Mouse (Mus musculus) left cerebral cortex, postnatal 36 days (tissue): Measurements from ENCODE around the gene Upk3b. TPM values are rescaled to one million over a fixed set of nuclear protein-coding genes. Genes with fewer than 3 reads are reported as not detected.
"Not testable (repeated sequence)": the region's sequence is repeated elsewhere in the genome, so short reads cannot be mapped to it uniquely, and the experiment has no call there.

Source experiments
- DNase-seq, 2 experiments: peaks; one replicate each; pipeline ENCODE4 v3.0.0; 2021 to 2022; ENCODE audit warnings: low spot score in 2 of 2, mixed read lengths in 1 of 2
- intact Hi-C: fragments of 180-260 bp; cut with DNase I; formaldehyde crosslinking; loops from one replicate; pipeline ENCODE4 v1.15.1; 2025
- total RNA-seq, 2 experiments: library from RNA; stranded (reverse); gene quantifications; 2 replicates each; pipeline ENCODE4 v1.2.3; 2021

Upk3b gene
- total RNA-seq, 2 experiments from 2014 or later = not detected

DNA sequence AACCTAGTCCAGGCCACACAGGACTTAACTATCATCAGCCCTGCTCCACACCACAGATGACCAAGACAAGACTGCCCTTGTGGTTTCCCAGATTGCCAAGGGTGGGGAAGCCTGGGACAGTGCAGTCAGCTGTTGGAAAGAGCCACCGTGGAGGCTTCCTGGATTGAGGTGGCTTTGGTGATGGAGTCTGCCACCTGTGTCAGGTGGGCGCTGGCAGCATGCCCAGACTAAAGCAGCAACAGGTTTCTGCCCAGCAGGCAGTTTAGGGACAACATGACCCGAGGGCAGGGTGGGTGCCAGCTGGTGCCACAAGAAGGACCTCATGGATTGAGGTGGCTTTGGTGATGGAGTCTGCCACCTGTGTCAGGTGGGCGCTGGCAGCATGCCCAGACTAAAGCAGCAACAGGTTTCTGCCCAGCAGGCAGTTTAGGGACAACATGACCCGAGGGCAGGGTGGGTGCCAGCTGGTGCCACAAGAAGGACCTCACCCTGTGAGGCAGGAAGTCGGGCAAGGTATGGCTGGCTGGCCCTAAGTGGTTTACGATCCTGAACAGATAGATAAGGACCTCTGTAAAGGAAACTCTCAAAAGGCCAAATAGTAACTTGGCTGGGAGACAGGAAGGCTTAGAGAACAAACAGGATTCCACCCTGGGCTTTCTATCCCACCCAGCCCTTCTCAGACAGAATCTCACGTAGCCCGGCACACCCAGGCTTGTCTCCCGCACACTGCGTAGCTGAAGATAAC is 28.3 kb downstream of the Upk3b start:
- intact Hi-C loops, DNase-seq: not testable (repeated sequence)

GRCm38 (mm10) chr5:136069411-136069810 is 31.1 kb downstream of the Upk3b start:
- DNase-seq = no peak
- intact Hi-C loops = no loop called here

DNA sequence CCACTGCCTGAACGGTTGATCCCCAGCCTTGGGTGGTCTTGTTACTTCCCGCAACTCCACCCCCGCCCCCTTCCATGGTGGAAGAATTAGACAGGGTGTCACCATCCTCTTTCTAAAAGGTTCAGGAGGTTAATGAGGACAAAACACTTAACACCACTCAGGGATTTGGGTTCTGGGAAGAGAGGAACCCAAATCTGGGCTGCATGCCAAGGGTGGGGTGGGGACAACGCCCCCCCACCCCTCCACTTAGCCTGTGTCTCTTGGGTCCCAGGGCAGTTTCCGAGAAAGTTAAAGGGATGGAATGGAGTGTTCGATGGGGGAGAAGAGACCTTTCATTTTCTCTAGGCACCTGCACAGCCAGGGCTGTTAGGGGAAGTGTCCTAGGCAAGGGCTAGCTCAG is 34.8 kb downstream of the Upk3b start:
- intact Hi-C loops = no loop called here
- DNase-seq = no peak

DNA sequence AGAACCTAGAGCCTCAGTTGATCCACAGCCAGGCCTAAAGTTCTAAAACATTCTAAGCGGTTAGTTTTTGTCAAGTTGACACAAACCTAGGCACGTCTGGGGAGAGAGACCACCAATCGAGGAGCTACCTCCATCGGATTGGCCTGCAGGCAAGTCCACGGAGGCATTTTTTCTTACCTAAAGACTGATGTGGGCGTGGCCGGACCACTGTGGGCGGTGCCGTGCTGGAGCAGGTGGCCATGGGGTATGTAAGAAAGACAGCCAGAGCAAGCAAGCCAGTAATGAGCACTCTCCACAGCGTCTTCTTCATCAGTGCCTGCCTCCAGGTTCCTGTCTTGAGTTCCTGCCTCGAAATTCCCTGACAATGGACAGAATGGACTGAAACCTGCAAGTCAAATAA is 35.2 kb downstream of the Upk3b start:
- intact Hi-C loops = no loop called here
- no peak for DNase-seq

GRCm38 (mm10) chr5:136075076-136075475 is 36.8 kb downstream of the Upk3b start:
- DNase-seq = no peak
- intact Hi-C loops = no loop called here

- DNase-seq = no peak
- intact Hi-C loops = no loop called here
These were observed 38.0 kb downstream of the Upk3b start for GRCm38 (mm10) chr5:136076284-136076683.

GRCm38 (mm10) chr5:136077001-136077550 is 38.8 kb downstream of the Upk3b start:
- DNase-seq = no peak
- intact Hi-C loops = no loop called here

- intact Hi-C loops = no loop called here
- DNase-seq = no peak
These were observed 39.8 kb downstream of the Upk3b start for GRCm38 (mm10) chr5:136078136-136078535.

GRCm38 (mm10) chr5:136082345-136082744 is 44.0 kb downstream of the Upk3b start:
- DNase-seq = no peak
- intact Hi-C loops = no loop called here

DNA sequence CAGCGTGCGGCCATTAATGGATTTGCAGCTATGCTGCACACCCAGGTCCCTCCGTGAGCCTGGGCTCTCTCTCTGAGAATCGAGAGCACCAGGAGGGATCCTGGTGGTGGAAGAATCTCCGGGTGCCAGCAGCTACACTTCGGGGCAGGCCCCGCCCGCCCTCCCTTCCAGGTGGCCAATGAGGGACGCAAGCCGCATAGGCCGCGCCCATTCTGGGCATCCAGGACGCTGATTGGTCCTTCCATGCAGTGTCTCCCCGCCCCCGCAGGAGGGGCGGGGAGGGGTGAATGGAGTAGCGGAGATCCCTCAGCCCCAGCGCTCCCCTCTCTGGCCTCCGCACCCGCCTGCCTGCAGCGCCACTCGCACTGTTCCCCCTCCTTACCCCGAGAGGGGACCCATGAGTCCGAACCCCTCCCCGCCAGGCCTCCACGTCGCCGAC is 45.4 kb downstream of the Upk3b start, which contains the start of gene Rasa4:
Rasa4 (plus strand) TSS at position 248 of the 439 bp plus-strand sequence.
- peak; percentile 88 for DNase-seq
- intact Hi-C loops = no loop called here

DNA sequence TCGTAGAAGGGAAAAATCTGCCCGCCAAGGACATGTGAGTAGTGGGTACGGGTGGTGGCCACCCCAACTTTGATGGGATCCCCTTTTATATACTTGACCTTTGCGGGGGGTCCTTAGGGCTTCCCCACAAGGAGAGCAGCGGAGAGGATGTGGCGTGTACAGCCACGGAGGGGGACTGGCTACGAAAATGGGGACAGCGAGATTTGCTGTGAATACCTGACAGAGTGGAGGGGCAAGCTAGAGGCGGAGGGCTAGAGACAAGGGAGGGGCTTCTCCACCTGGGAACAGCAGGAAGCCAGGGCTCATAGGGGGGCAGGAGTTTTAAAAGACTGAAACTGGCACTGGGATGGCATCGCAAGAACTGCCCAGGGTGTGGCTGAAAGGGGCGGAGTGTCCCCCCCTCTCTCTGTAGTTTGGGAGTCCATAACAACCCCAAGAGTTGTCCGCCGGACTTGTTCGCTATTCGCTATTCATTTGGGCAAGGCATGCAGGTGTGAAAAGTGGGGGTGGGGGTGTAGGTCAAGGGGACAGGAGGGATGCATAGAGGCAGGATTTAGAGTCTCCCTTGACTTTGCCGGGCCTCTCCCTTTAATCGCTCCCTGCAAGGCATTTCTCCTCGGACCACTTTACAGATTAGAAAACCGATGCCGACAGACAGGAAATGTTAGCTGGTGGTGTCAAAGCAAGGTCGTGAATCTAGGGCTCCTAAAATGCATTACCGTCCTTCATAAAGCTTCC is 46.0 kb downstream of the Upk3b start:
- intact Hi-C loops = no loop called here

DNA sequence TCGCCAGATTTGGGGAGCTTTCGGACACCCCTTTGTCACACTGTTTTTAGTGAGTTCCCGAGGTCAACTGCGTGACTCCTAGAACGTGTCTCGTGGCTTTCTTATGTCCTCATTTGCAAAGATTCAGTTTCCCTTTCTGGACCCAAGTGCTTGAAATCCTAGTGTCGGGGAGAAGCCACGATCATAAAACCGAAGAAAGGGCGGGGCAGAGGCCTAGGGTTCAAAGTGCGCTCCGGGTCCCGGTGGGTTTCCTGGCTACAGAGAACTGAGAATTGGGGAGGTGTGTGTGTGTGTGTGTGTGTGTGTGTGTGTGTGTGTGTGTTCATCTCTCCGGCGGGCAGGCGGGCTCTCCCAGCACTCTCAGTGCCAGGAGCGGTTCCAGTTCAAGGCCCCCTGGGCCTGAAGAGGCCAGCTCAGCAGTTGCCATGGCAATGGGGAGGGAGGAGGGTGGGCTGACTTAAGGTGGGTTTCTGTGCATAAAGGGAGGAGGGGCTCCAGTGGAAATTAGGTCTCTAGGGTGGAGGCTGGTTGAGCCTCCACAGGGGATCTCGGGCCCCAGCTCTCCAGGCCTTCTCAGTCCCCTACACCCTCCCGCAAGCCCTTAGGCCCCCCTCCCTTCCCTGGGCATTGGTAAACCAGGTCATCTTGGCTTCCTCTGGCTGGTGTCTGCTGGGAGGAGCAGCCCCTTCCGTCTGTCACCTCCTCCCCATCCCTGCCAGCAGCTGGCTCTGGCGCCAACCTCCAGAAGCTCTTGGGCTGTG is 46.8 kb downstream of the Upk3b start:
- no peak for DNase-seq
- intact Hi-C loops = no loop called here

More for the DNA sequence above, 46.0 kb downstream of the Upk3b start:
- no peak for DNase-seq

- intact Hi-C loops = no loop called here
- no peak for DNase-seq
These were observed 48.0 kb downstream of the Upk3b start for GRCm38 (mm10) chr5:136086290-136086689.

DNA sequence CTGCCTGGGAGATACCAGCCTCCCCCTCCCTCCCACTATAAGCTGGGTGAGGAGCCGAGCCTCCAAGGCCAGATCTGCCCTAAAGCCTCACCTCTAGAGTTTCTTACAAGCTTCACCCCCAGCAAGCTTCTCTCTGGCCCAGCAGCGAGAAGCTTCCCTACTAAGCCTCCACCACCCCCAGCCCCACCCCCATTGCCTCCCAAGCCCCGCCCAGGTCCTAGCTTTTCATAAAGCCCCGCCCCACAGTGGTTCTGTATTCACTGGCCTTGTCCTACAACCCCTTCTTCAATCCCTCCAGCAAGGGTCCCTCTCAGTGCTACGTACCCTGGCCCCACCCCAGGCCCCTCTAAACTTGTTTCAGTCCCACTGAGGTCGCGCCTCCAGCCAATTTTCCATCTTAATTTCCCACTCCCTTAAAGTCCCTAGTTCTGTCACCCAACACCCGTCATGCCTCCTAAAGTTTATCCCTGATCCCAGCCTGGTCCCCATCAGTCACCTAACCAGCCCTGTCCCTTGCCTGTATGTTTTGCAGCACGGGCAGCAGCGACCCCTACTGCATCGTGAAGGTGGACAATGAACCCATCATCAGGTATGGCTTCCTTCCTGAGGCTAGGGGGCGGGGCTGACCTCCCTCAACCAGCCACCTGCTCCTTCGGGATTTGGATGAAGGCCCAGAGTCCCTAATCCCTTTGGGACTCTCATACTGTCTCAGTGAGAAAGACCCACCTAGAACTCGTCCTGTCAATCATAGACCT is 50.7 kb downstream of the Upk3b start:
- DNase-seq = no peak
- intact Hi-C loops = no loop called here

- DNase-seq = no peak
- intact Hi-C loops = no loop called here
These were observed 53.6 kb downstream of the Upk3b start for GRCm38 (mm10) chr5:136091927-136092326.

- intact Hi-C loops = no loop called here
- peak in 1 of 2 experiments; percentile 24 for DNase-seq
These were observed 56.1 kb downstream of the Upk3b start for GRCm38 (mm10) chr5:136094249-136095010.

GRCm38 (mm10) chr5:136095089-136095488 is 56.8 kb downstream of the Upk3b start:
- intact Hi-C loops = no loop called here

More at GRCm38 (mm10) chr5:136095089-136095488, 56.8 kb downstream of the Upk3b start:
- no peak for DNase-seq
